Mouse (Mus musculus): ENCODE measurements around the gene Cep350.

GRCm38 (mm10) chr1:156005906-156006305, 32.9 kb upstream of the Cep350 start:
- no peak for TF ChIP-seq POLR2A (IDR thresholded peaks at IDR 0.05; ENCODE audit: insufficient read depth, low read length)
- TF ChIP-seq CTCF (IDR thresholded peaks at IDR 0.05; ENCODE audit: low read depth, low read length): no peak

All from ES-Bruce4 (cell line).